Mouse (Mus musculus): ENCODE measurements at regions not wholly inside any gene's neighbourhood (a gene's known extent, or its start where the extent isn't known, plus 50 kb on each side); places are given as distances from the start of the nearest gene placed in this dataset.

GRCm38 (mm10) chr2:66961808-66962519, 177.2 kb upstream of the Scn7a start:
- peak; percentile 71 for DNase-seq

GRCm38 (mm10) chr2:66941188-66941587, 156.5 kb upstream of the Scn7a start:
- no peak for DNase-seq

GRCm38 (mm10) chr2:66898032-66898431, 113.3 kb upstream of the Scn7a start:
- DNase-seq = no peak

- no peak for DNase-seq
Observed at GRCm38 (mm10) chr2:66867457-66868216, 82.9 kb upstream of the Scn7a start.
